Mouse (Mus musculus) heart, adult 8-10 months (tissue): ENCODE results near the gene Atg16l2. TPM values are rescaled to one million over a fixed set of nuclear protein-coding genes. Genes with fewer than 3 reads are reported as not detected.

ENCODE experiments used
- DNase-seq: peaks from one replicate; pipeline ENCODE4 v3.0.0; 2022; ENCODE audit warnings: low spot score
- total RNA-seq, 4 experiments: library from RNA; stranded (reverse); gene quantifications; 2 replicates each; pipeline ENCODE4 v1.2.4; 2022

Atg16l2 gene
- total RNA-seq, 4 experiments from 2014 or later, result 5.7 to 12.3 (median 9.3) TPM

DNA sequence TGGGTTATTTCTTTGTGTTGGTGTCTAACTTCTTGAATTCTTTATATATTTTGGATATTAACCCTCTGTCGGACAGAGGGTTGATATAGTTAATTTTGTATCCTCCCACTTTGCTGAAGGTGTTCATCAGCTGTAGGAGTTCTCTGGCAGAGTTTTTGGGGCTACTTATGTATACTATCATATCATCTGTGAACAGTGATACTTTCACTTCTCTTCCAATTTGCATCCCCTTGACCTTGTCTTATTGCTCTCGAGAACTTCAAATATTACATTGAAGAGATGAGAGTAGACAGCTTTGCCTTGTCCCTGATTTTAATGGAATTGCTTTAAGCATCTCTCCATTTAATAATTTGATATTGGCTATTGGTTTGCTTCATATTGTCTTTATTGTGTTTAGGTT is 78.5 kb downstream of the Atg16l2 start:
- no peak for DNase-seq

DNA sequence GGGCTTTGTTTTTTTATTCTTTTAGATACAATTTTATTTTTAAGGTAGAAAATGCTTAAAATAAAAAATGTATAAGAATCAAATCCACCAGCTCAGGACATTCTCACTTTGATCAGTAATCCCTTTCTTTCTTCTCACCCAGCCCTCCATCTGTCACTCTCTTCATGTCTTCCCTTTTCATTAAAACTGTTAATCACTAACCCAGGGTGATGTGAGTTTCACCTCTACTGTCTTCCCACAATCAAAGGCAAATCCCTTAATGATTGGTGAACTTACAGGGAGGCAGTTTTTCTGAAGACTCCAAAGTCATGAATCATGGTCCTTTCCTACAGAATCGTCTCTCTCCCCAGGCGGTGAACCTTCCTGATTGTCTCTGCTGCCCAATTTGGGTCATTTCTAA is 85.3 kb downstream of the Atg16l2 start:
- DNase-seq, result no peak

DNA sequence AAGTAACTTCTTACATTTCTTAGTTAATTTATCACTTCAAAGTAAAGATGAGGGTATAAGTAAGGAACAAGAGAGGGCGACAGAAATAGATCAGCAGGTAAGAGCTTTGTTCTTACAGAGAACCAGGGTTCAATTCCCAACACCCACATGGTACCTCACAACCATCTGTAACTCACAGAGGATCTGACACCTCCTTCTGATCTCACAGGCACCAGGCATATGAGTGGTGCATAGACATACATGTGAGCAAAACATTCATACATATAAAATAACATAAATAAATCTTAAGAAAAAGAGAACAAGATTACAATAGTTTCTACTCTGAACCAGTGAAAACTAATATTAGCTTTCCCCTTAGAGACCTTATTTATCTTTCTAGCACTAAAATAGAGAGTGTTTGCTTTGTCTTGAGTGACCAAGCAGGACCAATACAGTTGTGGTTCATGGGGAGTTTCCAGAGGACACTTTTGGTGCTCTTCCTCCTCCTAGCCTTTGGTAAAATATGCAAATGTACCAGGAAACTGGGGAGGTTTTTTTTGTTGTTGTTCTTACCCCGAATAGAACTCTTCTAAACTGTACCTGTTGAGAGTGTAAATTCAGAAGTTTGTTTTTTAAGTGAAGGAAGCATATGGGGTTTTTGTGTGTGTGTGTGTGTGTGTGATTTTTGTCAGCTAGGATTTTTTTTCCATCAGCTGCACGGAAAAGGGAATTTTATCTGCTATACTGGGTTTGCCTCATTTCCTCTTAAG is 88.4 kb downstream of the Atg16l2 start:
- no peak for DNase-seq

Other genes starting within 250 kb of the Atg16l2 start
- gene Fchsd2, start 209.4 kb downstream of the Atg16l2 start, total RNA-seq, result 10 to 100 TPM; 17.2 to 23.8 (median 19.1) TPM
- gene Stard10, start 14.8 kb upstream of the Atg16l2 start, total RNA-seq, result 10 to 100 TPM; 57.4 to 86.0 (median 69.5) TPM
- gene Arap1, start 45.8 kb upstream of the Atg16l2 start, total RNA-seq, result 10 to 100 TPM; 27.2 to 40.0 (median 28.4) TPM
- 1 to 10 TPM in 2 of 4 experiments, not detected in 2; 3.7 to 4.3 TPM for gene Gm45837, start 108.6 kb upstream of the Atg16l2 start, total RNA-seq
- gene Pde2a, start 119.4 kb upstream of the Atg16l2 start, total RNA-seq, result 10 to 100 TPM; 46.1 to 58.6 (median 52.8) TPM